Mouse (Mus musculus) hindbrain, embryonic 16.5 days (tissue): Measurements from ENCODE around the gene Guca1a. TPM values are rescaled to one million over a fixed set of nuclear protein-coding genes. Genes with fewer than 3 reads are reported as not detected.

Experiments used
- ATAC-seq: fragments of 200-750 bp; cut with Nextera tagmentation; 2 replicates; pipeline ENCODE4 v1.8.0; 2017; ENCODE audit warnings: moderate TSS enrichment, moderate library complexity
- H3K27ac ChIP-seq: fragments of 300-500 bp; sonication (generic); 2 replicates; pipeline ENCODE4 v1.5.1; 2014; ENCODE audit warnings: low read depth, mild to moderate bottlenecking, control low read depth, low read length, moderate library complexity
- H3K27me3 ChIP-seq: fragments of 300-500 bp; sonication (generic); replicated peaks from 2 replicates; pipeline ENCODE4 v1.6.1; 2014; ENCODE audit warnings: low read length; ENCODE audit not compliant: control insufficient read depth, insufficient read depth
- H3K36me3 ChIP-seq: fragments of 300-500 bp; sonication (generic); 2 replicates; pipeline ENCODE4 v1.6.1; 2014; ENCODE audit warnings: mild to moderate bottlenecking, low read length, moderate library complexity, mixed read lengths; ENCODE audit not compliant: control insufficient read depth, insufficient read depth
- H3K4me1 ChIP-seq: fragments of 300-500 bp; sonication (generic); 2 replicates; pipeline ENCODE4 v1.6.1; 2014; ENCODE audit warnings: low read depth, low read length; ENCODE audit not compliant: control insufficient read depth, insufficient read depth
- H3K4me2 ChIP-seq: fragments of 300-500 bp; sonication (generic); 2 replicates; pipeline ENCODE4 v1.6.1; 2014; ENCODE audit warnings: mild to moderate bottlenecking, low read length, control low read depth, moderate library complexity
- H3K4me3 ChIP-seq: fragments of 300-500 bp; sonication (generic); 2 replicates; pipeline ENCODE4 v1.5.1; 2014; ENCODE audit warnings: mild to moderate bottlenecking, low read length, control low read depth, moderate library complexity
- H3K9ac ChIP-seq: fragments of 300-500 bp; sonication (generic); 2 replicates; pipeline ENCODE4 v1.6.1; 2014; ENCODE audit warnings: low read depth, mild to moderate bottlenecking, control low read depth, low read length, moderate library complexity
- H3K9me3 ChIP-seq: fragments of 300-500 bp; sonication (generic); 2 replicates; pipeline ENCODE4 v1.6.1; 2014; ENCODE audit warnings: mild to moderate bottlenecking, low read length, moderate library complexity; ENCODE audit not compliant: control insufficient read depth
- WGBS: fragments of 180-500 bp; shearing (Covaris S2); extraction: QIAGEN DNeasy Blood & Tissue Kit; methylation state at CpG from one replicate; pipeline ENCODE4 v1.1.7; 2014; 5-methylcytosine and 5-hydroxymethylcytosine counted together
- polyA plus RNA-seq: library from polyadenylated mRNA; unstranded; fragments of >200 nt; fragmentation: Nextera tagmentation; extraction: Ambion mirVana; gene quantifications from 2 replicates; pipeline ENCODE4 v1.2.1, GENCODE M21; 2015

The Guca1a gene
- polyA plus RNA-seq, 1 experiment from 2014 or later: 0.66 TPM

DNA sequence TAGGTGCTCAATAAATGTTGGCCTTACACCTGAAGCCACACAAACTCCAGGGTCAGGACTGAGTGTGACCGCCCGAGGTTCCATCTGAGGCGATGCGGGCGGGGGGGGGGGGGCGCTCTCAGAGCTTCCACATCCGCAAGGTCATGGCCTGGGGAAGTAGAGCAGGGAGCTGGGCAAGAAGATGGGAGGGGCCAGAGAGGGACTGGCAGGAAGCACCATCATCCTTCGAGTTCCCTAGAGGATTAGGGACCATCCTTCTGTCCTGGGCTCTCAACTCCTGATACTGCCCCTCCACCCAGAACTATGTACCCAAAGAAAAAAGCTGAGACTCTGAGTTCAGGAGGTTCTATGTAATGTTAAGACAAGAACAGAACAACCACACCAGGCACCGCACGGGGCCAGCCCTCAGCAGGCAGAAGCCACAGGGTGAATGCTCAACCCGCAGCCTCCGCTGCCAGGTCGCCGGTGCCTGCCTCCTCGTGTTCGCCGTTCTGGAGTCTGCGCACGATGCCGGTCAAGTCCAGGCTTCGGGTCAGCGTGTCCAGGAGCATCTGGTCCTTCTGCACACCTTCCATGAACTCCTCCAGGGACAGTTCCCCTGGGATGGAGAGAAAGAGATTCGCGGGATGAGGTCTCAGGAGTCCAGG, 6.0 kb downstream of the Guca1a start:
- Histone ChIP-seq H3K27me3 (peaks cover 13% of the 10 kb centered on the region), H3K4me3 (peak overlapping the region; percentile 33), H3K36me3 (no peaks in the 10 kb centered on the region), H3K27ac (no peak overlapping the region), H3K9me3 (no peaks in the 10 kb centered on the region), H3K4me1 (peaks cover 10% of the 10 kb centered on the region), H3K4me2 (peak overlapping the region; percentile 52), H3K9ac (peak overlapping the region; percentile 28)
- WGBS: 23% methylated on average over 23 of the region's 24 CpGs
- no peak for ATAC-seq

DNA sequence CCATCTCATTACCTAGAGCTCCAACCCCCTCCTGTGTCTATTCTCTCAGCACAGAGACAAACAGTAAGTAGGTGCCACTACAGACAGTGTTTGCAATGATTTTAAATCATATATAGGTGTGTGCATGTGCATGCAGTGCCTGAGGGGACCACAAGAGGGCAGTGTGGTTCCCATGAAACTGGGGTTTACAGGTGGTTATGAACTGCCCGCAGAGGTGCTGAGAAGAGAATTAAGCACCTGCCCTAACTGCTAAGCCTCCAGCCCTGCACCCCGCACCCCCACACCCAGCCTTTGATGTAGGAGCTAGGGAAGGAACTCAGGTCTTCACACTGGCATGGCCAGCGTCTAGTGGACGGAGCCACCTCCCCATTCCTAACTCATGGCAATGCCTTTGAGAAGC, 13.7 kb downstream of the Guca1a start:
- no peaks in the 10 kb centered on the region for H3K36me3 ChIP-seq
- no peaks in the 10 kb centered on the region for H3K4me1 ChIP-seq
- H3K27me3 ChIP-seq: no peaks in the 10 kb centered on the region
- H3K9me3 ChIP-seq: no peaks in the 10 kb centered on the region
- no peak for ATAC-seq
- no peak overlapping the region for H3K4me2 ChIP-seq
- no peak overlapping the region for H3K4me3 ChIP-seq
- no peak overlapping the region for H3K9ac ChIP-seq
- 55% methylated on average over 4 of the region's 4 CpGs for WGBS
- H3K27ac ChIP-seq: no peak overlapping the region

DNA sequence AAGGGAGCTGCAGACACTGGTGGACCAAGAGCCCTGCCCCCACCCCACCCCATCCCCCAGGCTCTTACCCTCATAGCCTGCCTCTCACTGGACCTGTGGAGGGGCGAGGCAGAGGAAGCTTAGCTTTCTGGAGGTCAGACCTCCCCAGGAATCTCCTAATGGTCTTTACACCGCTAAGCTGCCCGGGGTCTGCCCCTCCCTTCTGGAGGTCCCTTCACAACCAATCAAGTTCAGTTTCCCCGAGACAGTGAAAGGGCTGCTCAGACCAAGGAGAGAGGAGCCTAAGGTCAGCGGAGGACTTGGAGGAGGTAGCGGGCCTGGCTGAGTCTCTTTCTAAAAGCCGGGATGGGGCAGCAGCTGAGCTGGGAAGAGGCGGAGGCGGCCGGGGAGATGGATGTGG, 15.2 kb downstream of the Guca1a start, which contains the start of gene Guca1b:
Gene Guca1b (plus strand): TSS at position 249 of the 400 bp plus-strand sequence.
- WGBS: 39% methylated on average over 10 of the region's 10 CpGs
- Histone ChIP-seq H3K36me3 (no peaks in the 10 kb centered on the region), H3K9me3 (no peaks in the 10 kb centered on the region), H3K4me1 (no peaks in the 10 kb centered on the region), H3K4me3 (no peak within 1 kb of the TSS), H3K9ac (no peak within 1 kb of the TSS), H3K27me3 (no peaks in the 10 kb centered on the region), H3K27ac (no peak within 1 kb of the TSS), H3K4me2 (no peak within 1 kb of the TSS)
- ATAC-seq: no peak

DNA sequence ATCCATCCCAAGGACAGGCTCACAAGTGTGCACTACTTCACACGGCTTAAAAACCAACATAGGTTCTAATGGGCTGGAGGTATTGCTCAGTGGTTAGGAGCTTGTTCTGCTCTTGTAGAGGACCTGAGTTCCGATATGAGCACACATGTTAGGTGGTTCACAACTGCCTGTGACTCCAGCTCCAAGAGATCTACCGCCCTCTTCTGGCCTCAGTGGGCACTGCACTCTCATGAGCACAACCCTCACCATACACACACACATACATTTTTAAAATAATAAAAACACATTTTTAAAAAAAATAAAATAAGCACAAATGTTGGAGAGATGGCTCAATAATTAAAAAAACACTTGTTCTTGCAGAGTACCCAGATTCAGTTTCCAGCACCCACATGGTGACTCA, 16.3 kb downstream of the Guca1a start:
- 88% methylated on average over 3 of the region's 3 CpGs for WGBS
- H3K36me3 ChIP-seq: peaks cover 4% of the 10 kb centered on the region; the same call in 1 of the 2 replicates
- no peak overlapping the region for H3K27ac ChIP-seq
- ATAC-seq: no peak
- no peak overlapping the region for H3K4me3 ChIP-seq
- H3K9ac ChIP-seq: no peak overlapping the region
- no peaks in the 10 kb centered on the region for H3K27me3 ChIP-seq
- H3K4me1 ChIP-seq: no peaks in the 10 kb centered on the region
- no peak overlapping the region for H3K4me2 ChIP-seq
- H3K9me3 ChIP-seq: no peaks in the 10 kb centered on the region

DNA sequence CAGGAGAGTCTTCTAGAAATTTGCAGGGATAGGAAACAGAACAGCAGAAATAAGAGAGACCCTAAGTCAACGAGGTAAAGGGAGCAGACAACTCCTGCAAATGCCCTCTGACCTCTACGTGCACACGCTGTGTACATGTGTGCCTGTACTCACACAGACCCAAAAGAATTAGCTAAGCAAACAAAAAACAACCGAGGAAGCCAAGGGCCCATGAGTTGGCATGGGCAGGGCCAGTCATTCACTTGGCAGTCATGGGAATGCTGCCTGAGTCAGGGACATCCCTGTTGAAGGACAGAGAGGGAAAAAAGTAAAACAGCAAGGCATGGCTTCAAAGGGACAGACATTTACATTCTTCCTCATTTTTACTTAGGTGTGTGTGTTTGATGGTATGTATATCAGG, 17.1 kb downstream of the Guca1a start:
- H3K4me2 ChIP-seq: no peak overlapping the region
- H3K9me3 ChIP-seq: no peaks in the 10 kb centered on the region
- H3K27me3 ChIP-seq: no peaks in the 10 kb centered on the region
- ATAC-seq: no peak
- 90% methylated on average over 4 of the region's 4 CpGs for WGBS
- H3K36me3 ChIP-seq: peaks cover 9% of the 10 kb centered on the region; the same call in 1 of the 2 replicates
- H3K9ac ChIP-seq: no peak overlapping the region
- no peak overlapping the region for H3K27ac ChIP-seq
- H3K4me3 ChIP-seq: no peak overlapping the region
- H3K4me1 ChIP-seq: no peaks in the 10 kb centered on the region

DNA sequence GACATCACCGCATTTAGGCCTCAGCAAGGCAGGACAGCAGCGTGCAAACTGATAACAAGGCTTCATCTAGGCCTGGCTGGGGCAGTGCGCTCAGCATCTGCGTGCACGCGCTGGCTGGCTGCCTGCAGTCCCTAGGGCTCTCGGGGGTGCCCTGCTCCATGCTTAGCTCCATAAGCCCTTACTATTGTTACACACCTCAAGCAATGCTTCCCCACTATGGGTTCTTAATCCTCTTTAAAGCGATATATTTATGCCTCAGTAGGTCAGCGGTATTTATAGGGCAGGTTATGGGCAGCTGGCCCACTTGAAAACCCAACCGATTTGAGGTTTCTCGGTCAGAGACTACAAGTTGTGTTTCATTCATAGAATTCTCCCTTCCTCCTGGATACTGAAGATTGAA, 18.5 kb downstream of the Guca1a start:
- peaks cover 9% of the 10 kb centered on the region; the same call in 1 of the 2 replicates for H3K36me3 ChIP-seq
- H3K4me1 ChIP-seq: no peaks in the 10 kb centered on the region
- 73% methylated on average over 11 of the region's 11 CpGs for WGBS

DNA sequence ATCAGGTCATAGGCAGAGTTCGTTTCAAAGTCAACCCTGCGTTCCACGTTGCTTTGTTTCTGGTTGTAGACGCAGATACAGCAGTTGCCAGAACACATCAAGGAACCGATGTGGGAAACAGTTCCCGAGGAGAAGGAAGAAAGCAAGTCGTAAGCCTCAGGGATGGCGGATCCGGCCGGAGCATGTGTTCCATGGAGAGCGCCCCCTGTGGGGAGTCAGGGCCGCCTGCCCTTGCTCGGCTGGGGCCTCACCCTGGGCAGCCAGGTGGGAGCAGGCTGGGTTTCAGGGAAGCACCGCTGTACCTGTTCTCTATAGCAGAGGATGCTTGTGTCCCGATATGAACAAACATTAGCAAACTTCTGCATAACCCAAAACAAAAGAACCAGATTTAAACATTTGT, 22.3 kb downstream of the Guca1a start:
- H3K4me2 ChIP-seq: no peak overlapping the region
- no peak overlapping the region for H3K27ac ChIP-seq
- WGBS: 79% methylated on average over 15 of the region's 15 CpGs
- no peak overlapping the region for H3K9ac ChIP-seq
- no peaks in the 10 kb centered on the region for H3K9me3 ChIP-seq
- ATAC-seq: no peak
- peaks cover 21% of the 10 kb centered on the region for H3K36me3 ChIP-seq
- no peak overlapping the region for H3K4me3 ChIP-seq
- no peaks in the 10 kb centered on the region for H3K4me1 ChIP-seq
- H3K27me3 ChIP-seq: no peaks in the 10 kb centered on the region

More for the DNA sequence above, 18.5 kb downstream of the Guca1a start:
- Histone ChIP-seq H3K4me2 (no peak overlapping the region), H3K9ac (no peak overlapping the region), H3K27ac (no peak overlapping the region), H3K9me3 (no peaks in the 10 kb centered on the region), H3K27me3 (no peaks in the 10 kb centered on the region), H3K4me3 (no peak overlapping the region)
- no peak for ATAC-seq

DNA sequence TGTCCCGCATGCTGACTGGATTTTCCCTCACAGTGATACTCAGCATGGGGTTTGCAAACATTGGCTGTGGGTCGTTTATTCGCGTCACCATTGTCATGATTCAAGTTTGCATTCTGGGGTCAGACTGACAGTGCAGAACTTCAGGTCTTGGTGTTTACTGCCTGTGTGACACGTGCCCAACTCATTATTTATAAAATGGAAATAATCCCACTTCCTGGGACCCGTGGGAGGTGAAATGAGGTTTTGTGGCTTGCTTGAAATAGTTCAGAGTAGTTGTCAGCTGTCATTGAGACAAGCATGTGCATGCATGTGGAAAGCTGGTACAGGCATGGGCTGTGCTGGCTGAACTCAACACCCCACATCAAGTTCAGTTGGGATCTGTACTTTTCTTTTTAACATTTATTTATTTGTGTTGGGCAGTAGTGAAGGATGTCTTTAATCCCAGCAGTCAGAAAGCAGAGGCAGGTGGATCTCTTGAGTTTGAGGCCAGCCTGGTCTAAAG, 23.6 kb downstream of the Guca1a start:
- 89% methylated on average over 6 of the region's 6 CpGs for WGBS
- no peaks in the 10 kb centered on the region for H3K27me3 ChIP-seq
- H3K4me2 ChIP-seq: no peak overlapping the region
- H3K9ac ChIP-seq: no peak overlapping the region
- H3K4me1 ChIP-seq: no peaks in the 10 kb centered on the region
- no peak overlapping the region for H3K4me3 ChIP-seq
- H3K9me3 ChIP-seq: no peaks in the 10 kb centered on the region
- H3K27ac ChIP-seq: no peak overlapping the region
- no peak for ATAC-seq
- peaks cover 29% of the 10 kb centered on the region for H3K36me3 ChIP-seq

DNA sequence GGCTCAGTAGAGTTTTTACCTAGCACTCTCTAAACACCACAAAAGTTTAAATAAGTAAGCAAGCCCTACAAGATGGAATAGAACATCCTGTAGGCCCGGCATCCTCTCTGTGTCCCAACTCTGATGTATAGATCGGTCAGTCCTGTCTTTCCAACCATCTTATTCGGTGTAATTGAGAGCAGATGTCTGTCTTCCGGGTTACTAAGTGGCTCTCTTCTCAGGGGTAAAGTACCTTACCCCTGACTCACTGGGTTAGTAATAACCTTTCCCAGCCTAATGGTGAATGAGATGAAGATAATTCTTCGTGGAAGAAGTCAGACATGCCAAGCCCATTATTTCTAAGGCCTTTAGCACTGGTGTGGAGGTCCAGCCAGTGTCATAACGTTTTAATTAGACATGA, 26.4 kb downstream of the Guca1a start:
- Histone ChIP-seq H3K9me3 (no peaks in the 10 kb centered on the region), H3K36me3 (peaks cover 24% of the 10 kb centered on the region), H3K27ac (no peak overlapping the region), H3K4me1 (peaks cover 5% of the 10 kb centered on the region), H3K4me2 (no peak overlapping the region), H3K4me3 (no peak overlapping the region), H3K27me3 (no peaks in the 10 kb centered on the region), H3K9ac (no peak overlapping the region)
- no peak for ATAC-seq
- 88% methylated on average over 6 of the region's 6 CpGs for WGBS
